Mouse (Mus musculus) MN1 (cell line): ENCODE measurements around the gene Cuedc1.

Experiments used
- DNase-seq: peaks from one replicate; pipeline ENCODE4 v3.0.0-alpha.2; 2016; ENCODE audit warnings: low spot score

Cuedc1 gene

DNA sequence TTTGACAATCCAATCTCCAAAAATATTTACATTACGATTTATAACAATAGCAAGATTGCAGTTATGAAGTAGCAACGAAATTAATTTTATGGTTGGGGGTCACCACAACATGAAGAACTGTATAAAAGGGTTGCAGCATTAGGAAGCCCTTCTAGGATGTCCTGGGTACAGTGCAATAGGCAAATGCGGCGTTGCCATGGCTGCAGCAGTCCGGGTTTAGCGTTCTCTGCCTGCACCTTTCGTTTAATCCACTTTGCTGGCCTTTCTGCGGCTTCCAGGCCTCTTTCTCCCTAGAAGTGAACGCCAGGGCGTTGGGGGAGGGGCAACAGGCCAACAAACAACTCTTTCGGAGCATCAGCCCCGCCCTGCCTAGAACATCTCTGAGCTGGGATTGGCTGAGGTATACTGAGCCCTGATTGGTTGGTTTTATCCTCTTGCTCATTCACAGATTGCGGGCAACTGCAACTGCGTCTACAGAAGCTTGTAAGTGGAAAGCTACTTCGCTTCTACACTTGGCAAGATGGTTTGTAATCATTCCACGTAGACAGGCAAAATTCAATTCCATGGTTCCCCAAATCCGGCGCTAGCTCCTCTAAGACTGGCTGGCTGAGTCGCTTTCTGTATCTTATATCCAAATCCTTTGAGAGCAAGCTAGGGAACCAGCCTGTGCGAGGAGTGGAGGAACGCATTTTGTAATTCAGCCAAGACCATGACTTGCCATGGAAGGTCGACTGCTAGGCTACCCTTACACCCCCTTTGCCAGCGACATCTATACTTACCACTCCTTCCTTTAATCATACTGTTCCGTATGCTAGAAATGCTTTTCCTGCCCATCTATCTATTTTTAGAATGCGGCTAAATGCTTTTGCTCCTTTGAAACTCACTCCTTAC lies 10.9 kb upstream of the Cuedc1 start:
- DNase-seq = peak; percentile 97

DNA sequence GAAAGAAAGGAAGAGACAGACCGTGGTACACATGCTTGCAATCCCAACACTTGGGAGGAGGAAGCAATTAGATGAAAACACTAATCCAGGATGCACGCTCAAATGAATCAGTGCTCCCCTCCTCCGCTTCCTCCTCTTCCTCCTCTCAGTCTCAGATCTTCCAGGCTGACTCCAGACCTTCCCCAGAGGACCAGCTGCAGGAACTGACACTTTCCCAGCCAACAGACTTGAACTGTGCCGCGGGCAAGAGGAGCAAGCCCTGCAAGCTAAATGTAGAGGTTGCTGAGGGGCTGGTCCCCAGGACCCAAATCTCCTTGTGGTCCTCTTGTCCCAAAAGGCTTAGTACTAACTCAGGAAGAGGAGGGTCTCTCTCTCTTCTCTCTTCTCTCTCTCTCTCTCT lies 8.7 kb upstream of the Cuedc1 start:
- no peak for DNase-seq

- DNase-seq = peak; percentile 59
These were observed 7.6 kb upstream of the Cuedc1 start for GRCm38 (mm10) chr11:88090293-88090692.

GRCm38 (mm10) chr11:88091949-88092348 lies 5.9 kb upstream of the Cuedc1 start:
- no peak for DNase-seq

- peak; percentile 28 for DNase-seq
These were observed 685 bp upstream of the Cuedc1 start for GRCm38 (mm10) chr11:88097173-88097572.

- DNase-seq = peak; percentile 75
These were observed 1.1 kb downstream of the Cuedc1 start for GRCm38 (mm10) chr11:88098787-88099598.

DNA sequence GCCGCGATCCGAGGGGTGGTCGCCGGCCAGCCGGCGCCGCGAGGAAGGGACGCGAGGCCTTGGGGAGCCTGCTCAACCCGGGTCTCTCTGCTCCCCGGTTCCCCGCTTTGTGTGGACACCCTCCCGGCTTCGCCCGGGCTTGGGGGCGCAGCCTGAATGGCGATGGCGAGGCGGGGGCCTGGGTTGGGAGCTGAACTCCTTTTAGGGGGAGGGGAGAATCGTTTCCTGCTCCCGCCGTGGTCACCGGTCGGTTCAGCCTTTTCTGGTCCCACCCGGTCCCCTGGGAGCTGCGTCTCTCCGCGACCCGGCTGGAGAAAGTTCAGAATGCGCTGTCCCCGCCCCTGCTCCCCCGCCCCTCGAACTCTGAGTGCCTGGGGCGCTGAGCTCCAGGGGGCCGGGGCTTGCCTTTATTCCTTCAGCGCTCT lies 1.8 kb downstream of the Cuedc1 start:
- peak; percentile 66 for DNase-seq

DNA sequence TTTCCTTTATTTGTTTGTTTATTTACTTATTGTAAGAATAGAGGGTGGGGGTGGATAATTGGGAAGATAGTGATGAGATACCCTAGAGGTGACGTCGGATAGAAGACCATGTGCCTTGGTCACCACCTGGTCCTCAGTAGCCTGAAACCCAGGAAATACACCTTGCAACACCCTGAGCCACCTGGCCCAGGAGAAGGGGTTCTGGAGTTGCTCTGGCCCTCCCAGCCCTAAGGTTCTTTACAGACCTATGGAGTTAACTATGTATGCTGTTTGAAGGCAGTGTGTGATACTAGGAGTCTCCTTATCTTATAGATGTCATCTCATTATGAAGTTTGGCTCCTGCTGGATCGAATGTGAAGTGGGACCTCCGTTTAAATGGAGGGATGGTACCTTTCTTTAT lies 2.3 kb downstream of the Cuedc1 start:
- DNase-seq = no peak

- DNase-seq = no peak
These were observed 5.5 kb downstream of the Cuedc1 start for GRCm38 (mm10) chr11:88103214-88103941.

DNA sequence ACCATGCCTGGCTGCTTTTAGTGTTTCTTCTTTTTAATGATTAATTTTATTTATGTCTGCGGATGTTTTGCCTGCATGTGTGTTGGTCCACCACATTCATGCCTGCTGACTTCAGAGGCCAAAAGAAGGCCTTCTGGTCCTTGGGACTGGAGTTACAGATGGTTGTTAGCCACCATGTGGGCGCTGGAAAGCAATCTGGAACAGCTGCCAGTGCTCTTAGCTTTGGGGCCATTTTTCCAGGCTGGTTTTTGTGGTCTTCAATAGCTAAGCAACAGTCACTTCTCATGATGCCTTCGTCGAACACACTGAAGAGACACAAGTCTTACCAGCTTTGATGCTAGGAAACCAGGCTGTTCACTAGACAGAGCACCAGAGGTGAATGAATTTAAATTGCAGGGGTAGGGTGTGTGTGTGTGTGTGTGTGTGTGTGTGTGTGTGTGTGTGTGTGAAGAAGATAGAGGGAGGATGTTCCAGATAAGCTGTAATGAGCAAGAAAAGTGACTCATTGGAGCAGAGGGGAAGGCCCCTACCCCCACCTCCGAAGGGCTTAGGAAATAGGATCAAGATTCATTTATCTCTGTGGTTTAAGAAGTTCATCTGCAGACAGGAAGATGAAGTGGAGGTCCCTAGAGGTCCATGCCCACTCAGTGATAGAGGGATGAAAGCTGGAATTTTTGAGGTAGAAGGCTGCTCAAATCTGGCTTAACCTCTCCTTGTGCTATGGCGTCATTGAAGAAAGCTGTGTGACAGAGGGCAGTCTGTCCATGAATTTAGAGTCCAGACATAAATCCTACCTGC lies 7.8 kb downstream of the Cuedc1 start:
- DNase-seq = peak; percentile 65

- DNase-seq = no peak
These were observed 8.4 kb downstream of the Cuedc1 start for GRCm38 (mm10) chr11:88106292-88106554.

DNA sequence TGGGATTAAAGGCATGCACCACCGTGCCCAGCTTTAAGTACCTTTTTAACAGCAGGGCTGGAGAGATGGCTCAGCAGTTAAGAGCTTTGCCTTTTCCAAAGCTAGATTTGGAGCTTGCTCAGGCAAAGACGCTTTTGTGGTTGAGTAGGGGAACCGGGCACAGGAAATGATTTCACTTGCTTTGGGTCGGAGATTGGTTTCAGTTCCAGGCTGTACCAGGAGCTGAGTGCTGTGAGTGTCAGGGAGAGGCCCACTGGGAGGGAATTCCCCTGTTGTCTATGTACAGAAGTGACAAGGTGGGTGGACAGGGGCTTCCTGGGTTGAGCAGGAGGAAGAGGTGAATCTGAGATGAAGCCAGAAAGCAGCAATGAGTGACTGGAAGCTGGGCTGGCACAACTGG lies 9.5 kb downstream of the Cuedc1 start:
- no peak for DNase-seq

- peak; percentile 37 for DNase-seq
These were observed 12.3 kb downstream of the Cuedc1 start for GRCm38 (mm10) chr11:88110031-88110594.

GRCm38 (mm10) chr11:88112078-88112477 lies 14.2 kb downstream of the Cuedc1 start:
- peak; percentile 84 for DNase-seq

DNA sequence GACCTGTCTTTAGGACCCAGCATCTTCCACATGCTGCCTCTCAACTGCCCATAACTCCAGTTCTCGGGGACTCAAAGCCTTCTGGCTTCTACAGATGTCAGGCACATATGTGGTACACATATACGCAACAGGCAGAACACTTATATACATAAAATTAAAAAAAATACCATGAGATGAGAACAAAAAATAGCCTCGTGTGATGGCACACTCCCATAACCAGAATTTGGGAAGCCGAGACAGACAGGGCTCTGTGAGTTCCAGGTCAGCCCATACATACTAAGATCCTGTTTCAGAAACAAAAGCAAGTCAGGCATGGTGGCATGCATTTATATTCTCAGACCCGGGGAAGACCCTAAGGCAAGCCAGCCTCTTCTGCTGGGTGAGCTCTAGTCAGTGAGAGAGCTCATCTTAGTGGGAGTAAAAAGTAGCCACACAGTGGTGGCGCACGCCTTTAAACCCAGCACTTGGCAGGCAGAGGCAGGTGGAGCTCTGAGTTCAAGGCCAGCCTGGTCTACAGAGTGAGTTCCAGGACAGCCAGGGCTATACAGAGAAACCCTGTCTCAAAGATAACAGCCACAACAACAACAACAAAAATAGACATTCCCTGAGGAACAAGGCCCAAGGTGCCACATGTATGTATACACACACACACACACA lies 14.9 kb downstream of the Cuedc1 start:
- no peak for DNase-seq

GRCm38 (mm10) chr11:88113543-88114271 lies 15.8 kb downstream of the Cuedc1 start:
- DNase-seq = no peak

GRCm38 (mm10) chr11:88114871-88115301 lies 17.0 kb downstream of the Cuedc1 start:
- DNase-seq = no peak

GRCm38 (mm10) chr11:88116568-88116967 lies 18.7 kb downstream of the Cuedc1 start:
- no peak for DNase-seq

GRCm38 (mm10) chr11:88117356-88118090 lies 19.7 kb downstream of the Cuedc1 start:
- DNase-seq = no peak

DNA sequence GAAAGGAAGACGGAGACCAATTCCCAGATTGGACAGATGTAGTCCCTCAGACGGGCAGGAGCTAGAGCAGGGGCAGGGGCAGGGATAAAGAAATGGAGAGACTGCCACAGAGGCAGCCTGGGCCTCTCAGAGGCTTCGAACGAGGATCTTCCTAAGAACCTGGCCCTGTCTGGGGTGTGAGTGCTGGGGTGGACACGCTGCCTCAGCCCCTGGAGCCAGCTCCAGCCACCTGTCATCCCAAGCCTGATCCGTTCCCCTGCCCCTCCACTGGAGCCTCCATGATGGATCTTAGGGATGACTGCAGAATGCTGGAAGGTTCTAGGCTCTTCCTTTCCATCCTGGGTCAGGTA lies 20.2 kb downstream of the Cuedc1 start:
- no peak for DNase-seq
